Mouse (Mus musculus) splenic B cell, adult 2 months (primary cell): Measurements from ENCODE around the gene Shoc2.

Experiments
- DNase-seq: peaks from one replicate; pipeline ENCODE4 v3.0.0-alpha.2; 2011; ENCODE audit warnings: low read depth, low spot score
- H3K27me3 ChIP-seq: 2 replicates; pipeline ENCODE4 v1.6.1; 2012; ENCODE audit warnings: mild to moderate bottlenecking, low read length, moderate library complexity, mixed read lengths; ENCODE audit not compliant: control insufficient read depth, poor library complexity, insufficient read depth, severe bottlenecking
- H3K36me3 ChIP-seq: 2 replicates; pipeline ENCODE4 v1.6.1; 2012; ENCODE audit warnings: mild to moderate bottlenecking, low read length, moderate library complexity, mixed read lengths; ENCODE audit not compliant: control insufficient read depth, poor library complexity, insufficient read depth, severe bottlenecking

Shoc2 gene

GRCm38 (mm10) chr19:54040356-54041028, 96.4 kb downstream of the Shoc2 start:
- peaks cover 1% of the 10 kb centered on the region; the same call in 1 of the 2 replicates for H3K27me3 ChIP-seq
- DNase-seq = no peak
- no peaks in the 10 kb centered on the region for H3K36me3 ChIP-seq

- no peaks in the 10 kb centered on the region for H3K36me3 ChIP-seq
- peaks cover 1% of the 10 kb centered on the region; the same call in 1 of the 2 replicates for H3K27me3 ChIP-seq
- peak; percentile 40 for DNase-seq
These were observed 96.9 kb downstream of the Shoc2 start for GRCm38 (mm10) chr19:54041029-54041367.

- H3K36me3 ChIP-seq = no peaks in the 10 kb centered on the region
- peaks cover 1% of the 10 kb centered on the region; the same call in 1 of the 2 replicates for H3K27me3 ChIP-seq
- no peak for DNase-seq
These were observed 99.7 kb downstream of the Shoc2 start, which contains the start of gene Adra2a for GRCm38 (mm10) chr19:54043851-54044250. TSS of gene Adra2a (plus strand) at chr19:54044151.

- Histone ChIP-seq H3K27me3 (peaks cover 1% of the 10 kb centered on the region; the same call in 1 of the 2 replicates), H3K36me3 (no peaks in the 10 kb centered on the region)
- peak; percentile 37 for DNase-seq
These were observed 100.6 kb downstream of the Shoc2 start for GRCm38 (mm10) chr19:54044507-54045371.

GRCm38 (mm10) chr19:54045412-54045811, 101.3 kb downstream of the Shoc2 start:
- Histone ChIP-seq H3K36me3 (no peaks in the 10 kb centered on the region), H3K27me3 (peaks cover 1% of the 10 kb centered on the region; the same call in 1 of the 2 replicates)
- no peak for DNase-seq

GRCm38 (mm10) chr19:54045931-54046683, 102.0 kb downstream of the Shoc2 start:
- no peaks in the 10 kb centered on the region for H3K36me3 ChIP-seq
- DNase-seq = peak; percentile 13
- peaks cover 1% of the 10 kb centered on the region; the same call in 1 of the 2 replicates for H3K27me3 ChIP-seq

GRCm38 (mm10) chr19:54046684-54047070, 102.6 kb downstream of the Shoc2 start:
- Histone ChIP-seq H3K27me3 (peaks cover 1% of the 10 kb centered on the region; the same call in 1 of the 2 replicates), H3K36me3 (no peaks in the 10 kb centered on the region)
- DNase-seq = no peak

GRCm38 (mm10) chr19:54047386-54048050, 103.4 kb downstream of the Shoc2 start:
- Histone ChIP-seq H3K36me3 (no peaks in the 10 kb centered on the region), H3K27me3 (peaks cover 1% of the 10 kb centered on the region; the same call in 1 of the 2 replicates)
- peak; percentile 29 for DNase-seq

- Histone ChIP-seq H3K27me3 (peaks cover 1% of the 10 kb centered on the region; the same call in 1 of the 2 replicates), H3K36me3 (no peaks in the 10 kb centered on the region)
- DNase-seq = no peak
These were observed 104.2 kb downstream of the Shoc2 start for GRCm38 (mm10) chr19:54048161-54048885.

- no peaks in the 10 kb centered on the region for H3K36me3 ChIP-seq
- DNase-seq = no peak
- no peaks in the 10 kb centered on the region for H3K27me3 ChIP-seq
These were observed 107.5 kb downstream of the Shoc2 start for GRCm38 (mm10) chr19:54051651-54052050.

GRCm38 (mm10) chr19:54055845-54056244, 111.7 kb downstream of the Shoc2 start:
- no peak for DNase-seq
- Histone ChIP-seq H3K27me3 (no peaks in the 10 kb centered on the region), H3K36me3 (no peaks in the 10 kb centered on the region)

GRCm38 (mm10) chr19:54068447-54068846, 124.3 kb downstream of the Shoc2 start:
- Histone ChIP-seq H3K27me3 (no peaks in the 10 kb centered on the region), H3K36me3 (no peaks in the 10 kb centered on the region)
- DNase-seq = no peak

- no peaks in the 10 kb centered on the region for H3K27me3 ChIP-seq
- no peak for DNase-seq
These were observed 126.4 kb downstream of the Shoc2 start for GRCm38 (mm10) chr19:54070521-54070920.

More at GRCm38 (mm10) chr19:54070521-54070920, 126.4 kb downstream of the Shoc2 start:
- H3K36me3 ChIP-seq = no peaks in the 10 kb centered on the region
